Mouse (Mus musculus) mature B cell (primary cell): ENCODE measurements around the gene Gimap8.
"Not testable (repeated sequence)": the region's sequence is repeated elsewhere in the genome, so short reads cannot be mapped to it uniquely, and the experiment has no call there.

Experiments used
- in situ Hi-C: fragments of 300-500 bp; cut with MboI; formaldehyde crosslinking; loops from 2 replicates; pipeline ENCODE4 v1.14.3; 2019

The Gimap8 gene

GRCm38 (mm10) chr6:48677492-48678345 is 30.7 kb downstream of the Gimap8 start:
- in situ Hi-C loops = no loop called here

DNA sequence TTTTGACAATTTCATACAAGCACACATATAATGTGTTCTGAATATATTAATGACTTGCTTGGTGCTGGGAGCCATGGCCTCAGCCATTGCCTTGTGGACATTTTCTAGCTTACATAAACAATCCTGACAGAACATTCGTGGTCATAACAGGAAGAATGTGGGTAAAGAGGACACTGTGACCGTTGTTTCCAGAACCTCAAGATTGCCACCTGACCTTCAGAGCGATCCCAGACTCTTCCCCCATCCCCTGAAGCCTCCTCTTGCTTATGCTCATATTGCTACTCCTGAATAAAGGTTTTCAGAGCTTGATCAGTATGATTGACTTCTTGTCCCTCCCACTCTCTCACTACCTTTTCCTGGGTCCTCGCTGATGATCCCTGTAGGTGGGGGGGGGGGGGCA is 31.4 kb downstream of the Gimap8 start:
- in situ Hi-C loops = no loop called here

DNA sequence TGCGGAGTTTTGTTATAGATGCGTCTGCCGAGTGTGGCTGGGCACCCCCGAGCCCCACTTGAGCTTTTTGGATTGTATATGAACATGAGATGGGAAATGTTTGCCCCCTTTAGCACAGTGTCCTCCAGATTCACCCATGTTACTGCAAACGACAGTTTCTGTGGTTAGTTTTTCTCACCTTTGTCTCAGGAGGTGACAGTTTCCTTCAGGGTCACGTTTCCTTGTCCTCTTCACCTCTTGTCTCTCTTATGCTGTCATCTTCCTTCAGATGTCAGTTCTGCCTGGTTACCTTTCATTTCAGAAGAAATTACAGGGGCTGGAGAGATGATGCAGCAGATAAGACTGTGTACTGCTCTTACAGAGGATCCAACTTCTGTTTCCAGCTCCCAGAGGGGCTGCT is 32.7 kb downstream of the Gimap8 start:
- in situ Hi-C loops = no loop called here

DNA sequence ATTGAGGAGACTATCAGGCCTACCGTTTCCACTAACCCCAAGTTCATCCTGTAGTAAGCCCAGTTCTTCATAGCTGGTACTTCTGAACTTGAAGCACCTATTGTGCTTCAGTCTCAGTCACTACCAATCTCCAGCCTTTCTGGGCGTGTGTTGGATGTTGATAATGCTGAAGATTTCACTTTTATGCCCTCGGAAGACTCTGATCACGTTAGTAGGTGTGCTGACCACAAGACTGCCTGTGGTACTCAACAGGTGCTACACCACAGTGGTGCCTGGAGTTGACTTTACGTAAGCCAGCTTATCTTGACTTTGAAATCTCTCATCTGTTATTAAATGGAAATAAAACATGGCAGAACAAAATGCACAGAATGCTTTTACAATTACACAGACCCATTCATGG is 33.4 kb downstream of the Gimap8 start:
- in situ Hi-C loops = no loop called here

DNA sequence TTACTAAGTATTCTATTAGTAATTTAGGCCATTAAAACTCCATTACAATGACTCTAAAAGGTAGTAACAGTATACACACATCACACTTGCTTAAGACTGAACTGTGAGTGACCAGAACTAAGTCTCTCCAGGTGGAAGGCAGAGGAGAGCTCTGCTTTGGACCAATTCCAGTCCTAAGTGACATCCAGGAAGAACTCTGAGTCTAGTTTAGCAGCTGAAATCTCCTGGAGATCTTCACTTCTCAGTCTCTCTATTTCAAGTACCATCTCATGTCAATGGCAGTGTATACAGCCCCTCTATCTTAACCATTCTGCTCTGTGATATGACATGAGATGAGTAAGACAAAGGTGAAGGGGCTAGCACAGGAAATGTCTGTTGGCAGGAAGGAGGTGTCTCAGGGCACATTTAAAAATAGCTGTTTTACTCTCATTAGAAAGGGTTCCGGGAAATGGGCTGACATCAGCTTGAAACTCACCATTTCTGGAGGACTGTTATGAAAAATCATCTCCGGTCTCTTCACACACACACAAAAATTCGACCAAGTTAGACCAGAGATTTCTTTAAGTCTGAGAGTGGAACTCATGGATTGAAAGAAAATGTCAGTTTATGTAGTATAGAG is 34.5 kb downstream of the Gimap8 start:
- in situ Hi-C loops = no loop called here

DNA sequence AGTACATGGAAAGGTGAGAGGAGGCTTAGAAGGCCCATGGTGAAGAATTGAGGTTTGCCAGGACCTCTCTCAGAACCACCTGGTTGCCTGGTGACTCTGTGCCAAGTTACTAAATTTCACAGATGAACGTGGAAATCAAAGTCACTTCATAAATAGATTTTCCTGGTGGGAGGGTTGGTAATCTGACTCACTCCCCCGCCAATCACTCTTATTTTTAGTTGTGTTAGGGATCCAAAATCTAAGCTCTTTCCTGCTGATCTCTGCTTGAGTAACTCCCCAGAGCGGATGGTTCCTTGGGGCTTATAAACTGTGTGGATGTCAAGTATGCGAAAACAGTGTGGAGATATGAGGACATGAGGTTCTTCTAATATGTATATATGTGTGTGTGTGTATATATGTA is 35.2 kb downstream of the Gimap8 start:
- in situ Hi-C loops = no loop called here

- in situ Hi-C loops = not testable (repeated sequence)
Measured at GRCm38 (mm10) chr6:48683263-48683821, 36.3 kb downstream of the Gimap8 start.

GRCm38 (mm10) chr6:48684319-48684718 is 37.3 kb downstream of the Gimap8 start, which contains the start of gene Gimap4:
TSS of gene Gimap4 (plus strand) at chr6:48684549.
- in situ Hi-C loops = no loop called here

GRCm38 (mm10) chr6:48684806-48685205 is 37.8 kb downstream of the Gimap8 start:
- in situ Hi-C loops = no loop called here

- in situ Hi-C loops = no loop called here
Measured at GRCm38 (mm10) chr6:48685251-48685650, 38.2 kb downstream of the Gimap8 start.

DNA sequence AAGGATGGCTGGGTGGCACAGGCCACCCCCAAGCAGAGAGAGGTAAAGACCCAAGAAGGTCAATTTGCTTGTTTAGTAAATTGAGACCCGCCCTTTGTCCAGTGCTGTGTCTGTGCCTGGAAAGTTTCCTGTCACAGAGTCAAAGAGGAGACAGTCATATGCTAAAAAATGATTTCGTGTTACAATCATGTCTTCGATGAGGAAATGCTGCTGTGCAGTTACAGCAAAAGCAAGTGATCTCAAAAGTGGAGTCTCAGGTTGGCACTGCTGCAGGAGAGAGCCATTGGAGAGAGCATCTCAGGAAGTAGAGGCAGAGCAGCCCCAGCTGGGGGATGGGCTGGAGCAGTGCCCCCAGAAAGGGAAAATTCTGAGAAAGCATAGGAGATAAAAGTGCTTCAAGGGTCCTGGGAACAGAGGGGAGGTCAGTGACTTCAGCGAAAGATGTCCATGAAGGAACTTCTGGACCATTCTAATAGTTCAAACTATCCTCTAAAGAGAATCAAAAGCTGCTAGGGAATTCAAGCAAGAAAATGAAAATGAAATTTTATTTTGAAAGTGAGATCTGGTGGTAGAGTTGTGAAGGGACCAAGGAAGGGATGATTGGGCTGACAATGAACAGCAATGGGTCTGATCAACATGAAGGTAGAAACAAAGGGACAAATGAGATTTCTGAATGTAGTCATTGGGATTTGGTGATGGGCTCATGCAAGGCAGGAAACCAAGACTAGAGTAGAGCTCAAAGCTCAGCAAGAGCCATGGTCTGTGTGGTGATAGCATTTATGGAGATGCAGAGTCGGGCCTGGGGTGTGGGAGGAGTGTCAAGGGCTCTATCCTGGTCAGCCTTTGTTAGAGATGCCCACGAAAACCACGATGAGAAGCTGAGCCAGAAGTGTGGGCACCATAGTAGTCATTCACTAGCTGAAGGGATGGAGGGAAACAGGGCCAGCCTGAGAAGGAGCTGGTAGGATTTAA is 38.9 kb downstream of the Gimap8 start:
- in situ Hi-C loops = no loop called here

DNA sequence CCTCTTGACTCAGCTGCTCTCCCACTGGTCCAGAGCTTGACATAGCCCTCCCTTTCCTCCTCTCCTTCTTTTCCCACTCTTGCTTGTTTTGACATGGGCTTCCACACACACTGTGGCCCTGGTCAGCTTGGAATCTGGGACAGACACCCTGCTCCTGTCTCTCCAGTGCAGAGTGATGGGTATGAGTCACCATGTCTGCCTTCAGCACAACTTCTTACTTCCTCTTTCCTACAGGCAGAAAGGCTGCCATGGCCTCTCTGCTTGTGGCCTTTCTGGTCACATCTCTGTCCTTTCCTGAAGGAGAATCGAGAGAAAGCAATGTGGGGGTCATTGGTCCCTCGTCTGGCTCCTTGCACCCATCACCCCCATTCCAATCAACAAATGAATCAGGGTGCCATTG is 40.0 kb downstream of the Gimap8 start:
- in situ Hi-C loops = no loop called here

GRCm38 (mm10) chr6:48689320-48689719 is 42.3 kb downstream of the Gimap8 start:
- in situ Hi-C loops = no loop called here

GRCm38 (mm10) chr6:48692962-48693361 is 45.9 kb downstream of the Gimap8 start:
- in situ Hi-C loops = loop anchor here (5.0 kb wide), 1 partner anchor 46 kb away; the partner anchor contains the start of gene Gimap8

GRCm38 (mm10) chr6:48696830-48697554 is 50.0 kb downstream of the Gimap8 start:
- in situ Hi-C loops = no loop called here

DNA sequence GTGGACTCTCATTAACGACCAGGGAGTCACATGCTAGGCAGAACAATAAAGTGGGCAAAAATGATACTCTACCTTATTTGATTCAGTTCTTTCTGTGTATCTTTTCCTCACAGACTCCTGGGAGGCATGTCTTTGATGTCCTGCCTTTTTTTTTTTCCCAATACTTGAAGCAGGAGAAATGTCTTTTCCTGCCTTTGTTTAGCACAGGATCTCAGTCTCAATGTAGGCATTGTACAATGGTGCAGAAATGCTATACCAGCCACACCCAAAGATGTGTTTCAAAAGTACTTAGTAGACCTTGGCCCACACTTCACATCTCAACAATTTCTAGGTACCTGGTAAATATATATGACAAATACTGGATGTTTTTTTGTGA is 50.5 kb downstream of the Gimap8 start:
- in situ Hi-C loops = no loop called here

GRCm38 (mm10) chr6:48698066-48698856 is 51.2 kb downstream of the Gimap8 start:
- in situ Hi-C loops = no loop called here

DNA sequence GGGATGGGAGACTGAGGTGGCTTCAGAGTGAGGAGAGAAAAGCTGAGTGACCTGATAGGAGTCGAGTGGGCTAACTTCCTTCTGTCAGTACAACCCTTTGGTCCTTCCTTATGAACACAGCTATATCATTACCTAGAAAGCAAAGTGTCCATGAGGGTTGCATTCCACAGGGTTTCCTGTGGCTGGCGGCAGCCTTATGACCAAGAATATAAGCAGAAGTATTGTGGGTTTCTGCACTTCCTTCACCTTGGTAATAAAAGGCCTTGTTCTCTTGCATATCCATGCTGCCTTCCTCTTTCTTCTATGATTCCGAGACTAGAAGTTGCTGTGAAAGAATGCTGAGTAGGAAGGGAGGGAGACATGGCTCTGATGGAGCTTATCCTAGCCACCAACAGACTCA is 51.9 kb downstream of the Gimap8 start:
- in situ Hi-C loops = no loop called here

DNA sequence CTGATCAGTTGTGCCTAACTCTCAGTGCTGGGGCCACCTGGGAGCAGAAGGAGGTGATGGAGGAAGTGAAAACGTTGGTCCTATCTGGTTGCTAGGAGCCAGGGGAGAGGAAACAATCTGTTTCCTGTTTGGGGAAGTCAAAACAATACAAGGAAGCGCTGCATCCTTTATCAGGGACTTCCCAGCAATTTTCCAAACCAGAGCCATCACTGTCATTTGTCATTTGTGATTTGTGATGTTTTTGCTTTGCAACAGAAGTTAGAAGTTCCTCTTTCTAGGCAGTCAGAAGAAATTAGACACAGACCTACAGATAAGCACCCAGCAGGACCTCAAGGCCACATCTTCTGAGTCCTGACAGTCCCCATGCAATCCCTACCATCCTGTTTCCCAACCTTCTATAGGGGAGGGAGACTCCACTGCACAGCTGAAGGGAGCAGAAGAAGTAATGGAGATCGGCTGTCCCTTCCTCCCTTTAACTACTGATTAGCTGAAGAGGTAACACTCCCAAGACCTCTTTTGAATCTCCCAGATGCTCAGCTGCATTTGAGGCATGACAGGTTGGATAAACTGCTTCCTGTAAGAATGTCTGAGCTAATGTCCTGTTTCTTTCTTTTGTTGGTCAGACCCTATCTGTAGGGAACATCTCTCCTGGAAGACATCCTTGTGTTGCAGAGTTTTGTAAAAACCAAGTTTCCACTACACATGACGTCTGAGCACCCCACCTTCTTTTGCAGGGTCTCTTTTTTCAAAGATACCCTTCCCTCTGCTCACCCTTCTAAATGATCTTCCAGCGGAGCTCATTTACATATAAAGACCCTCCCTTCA is 53.4 kb downstream of the Gimap8 start:
- in situ Hi-C loops = no loop called here
